Comparison of ENCODE assay signal across 8 mouse cellular contexts in the genomic region with DNA sequence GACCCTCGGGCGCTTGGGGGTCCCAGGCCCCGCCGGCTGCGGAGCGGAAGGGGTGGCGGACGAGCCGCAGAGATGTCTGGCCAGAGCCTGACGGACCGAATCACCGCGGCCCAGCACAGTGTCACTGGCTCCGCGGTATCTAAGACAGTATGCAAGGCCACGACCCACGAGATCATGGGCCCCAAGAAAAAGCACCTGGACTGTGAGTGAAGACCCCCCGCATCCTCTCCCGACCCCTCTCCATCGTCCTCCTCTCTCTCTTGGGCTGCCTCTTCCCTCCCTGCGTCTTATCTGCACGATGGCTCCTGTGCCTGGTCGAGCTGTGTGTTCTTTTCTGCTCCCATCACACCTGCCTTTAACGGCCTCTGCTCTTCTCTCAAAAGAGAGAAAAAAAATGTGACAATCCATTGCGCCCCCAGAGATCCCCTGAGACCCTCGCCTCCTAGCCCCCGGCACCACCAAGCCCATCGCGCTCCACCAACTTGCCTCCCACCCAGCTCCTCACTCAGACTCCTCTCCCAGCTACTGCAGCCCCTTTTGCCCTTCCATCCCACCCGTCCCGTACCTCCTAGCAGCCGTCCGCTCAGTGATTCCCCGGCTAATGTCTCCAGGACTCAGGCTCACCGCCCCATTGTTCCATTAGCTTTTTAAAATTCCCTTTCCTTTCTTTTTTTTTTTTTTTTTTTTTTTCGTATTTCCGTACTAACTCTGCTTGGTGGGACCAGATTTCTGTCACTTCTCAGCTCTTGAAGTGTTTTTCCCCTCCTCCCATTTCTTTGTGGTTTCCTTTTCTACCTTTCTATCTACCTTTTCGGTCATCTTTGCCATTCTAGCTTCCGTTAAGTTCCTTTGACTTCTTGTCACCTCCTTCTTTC. TPM values are rescaled to one million over a fixed set of nuclear protein-coding genes. Genes with fewer than 3 reads are reported as not detected.
DNase-seq lines count a peak whose midpoint lies in the region; ATAC-seq lines count a peak whose summit lies in the region.

No protein-coding gene starts in this region.

- H3K4me3 ChIP-seq in embryonic facial prominence, embryonic 14.5 days (ENCODE audit: low read depth, low read length): peak overlapping the region; percentile 96
- H3K4me3 ChIP-seq in heart, embryonic 16.5 days (ENCODE audit: low read length): peak overlapping the region; percentile 93

- no peaks in the 10 kb centered on the region for H3K9me3 ChIP-seq in embryonic facial prominence, embryonic 14.5 days (ENCODE audit: control insufficient read depth, low read length)
- no peaks in the 10 kb centered on the region for H3K9me3 ChIP-seq in heart, embryonic 16.5 days (replicated peaks; ENCODE audit: control insufficient read depth, low read length)

- H3K4me1 ChIP-seq in embryonic facial prominence, embryonic 14.5 days (ENCODE audit: control insufficient read depth, insufficient read depth, low read length): peaks cover 16% of the 10 kb centered on the region
- H3K4me1 ChIP-seq in heart, embryonic 16.5 days (ENCODE audit: control insufficient read depth, insufficient read depth, low read length): peaks cover 17% of the 10 kb centered on the region

- peak overlapping the region; percentile 99 for H3K27ac ChIP-seq in embryonic facial prominence, embryonic 14.5 days (replicated peaks; ENCODE audit: low read depth, low read length)
- H3K27ac ChIP-seq in heart, embryonic 16.5 days (ENCODE audit: low read length): peak overlapping the region; percentile 100

- H3K36me3 ChIP-seq in embryonic facial prominence, embryonic 14.5 days (ENCODE audit: control insufficient read depth, insufficient read depth, low read length): no peaks in the 10 kb centered on the region
- no peaks in the 10 kb centered on the region for H3K36me3 ChIP-seq in heart, embryonic 16.5 days (ENCODE audit: control insufficient read depth, insufficient read depth)

- peak overlapping the region; percentile 89 for H3K4me2 ChIP-seq in embryonic facial prominence, embryonic 14.5 days (ENCODE audit: low read depth, low read length)
- peak overlapping the region; percentile 78 for H3K4me2 ChIP-seq in heart, embryonic 16.5 days (ENCODE audit: low read depth, low read length)

- peak overlapping the region; percentile 99 for H3K9ac ChIP-seq in embryonic facial prominence, embryonic 14.5 days (ENCODE audit: low read depth, low read length)
- peak overlapping the region; percentile 100 for H3K9ac ChIP-seq in heart, embryonic 16.5 days (ENCODE audit: low read length)

- no peaks in the 10 kb centered on the region for H3K27me3 ChIP-seq in embryonic facial prominence, embryonic 14.5 days (replicated peaks; ENCODE audit: control insufficient read depth, insufficient read depth, low read length)
- no peaks in the 10 kb centered on the region for H3K27me3 ChIP-seq in heart, embryonic 16.5 days (ENCODE audit: control insufficient read depth, insufficient read depth, low read length)

- peak; percentile 72 for DNase-seq in CD4-positive helper T cell, adult 2 months (ENCODE audit: low read depth, low spot score)
- DNase-seq in T-cell, adult 2 months (ENCODE audit: low spot score): peak; percentile 13
- no peak for DNase-seq in embryonic facial prominence, embryonic 14.5 days (ENCODE audit: low spot score)
- peak; percentile 24 to 39 for DNase-seq in layer of hippocampus, postnatal 14 days (ENCODE audit: low spot score in 2 of 2)
- peak; percentile 31 for DNase-seq in right cerebral cortex, postnatal 25 days

- peak; percentile 55 for ATAC-seq in embryonic facial prominence, embryonic 14.5 days (ENCODE audit: low read depth)
- no peak; the same call in 1 of the 2 replicates for ATAC-seq in heart, embryonic 16.5 days (replicated peaks; ENCODE audit: extremely low read depth, insufficient read depth, low FRiP score)
- 0 out of 2 replicates have a peak, but pooled peaks have one; percentile 2 for ATAC-seq in megakaryocyte, adult 5-6 weeks (ENCODE audit: poor library complexity, severe bottlenecking)
- no peak for ATAC-seq in granulocyte monocyte progenitor cell, adult 5-6 weeks (replicated peaks; ENCODE audit: poor library complexity, severe bottlenecking)

- WGBS in embryonic facial prominence, embryonic 14.5 days: under 1% methylated on average over 22 of the region's 39 CpGs
- WGBS in heart, embryonic 16.5 days: under 1% methylated on average over 30 of the region's 39 CpGs

RNA-seq across cellular contexts. Expression of a gene that starts 0.7 kb away (rescaled TPM):
- 59.0 and 60.0 TPM in 2 replicates for polyA plus RNA-seq in embryonic facial prominence, embryonic 14.5 days (2014; fragmentation: Nextera tagmentation; extraction: Ambion mirVana)
- polyA plus RNA-seq in heart, embryonic 16.5 days (2015; fragmentation: Nextera tagmentation; extraction: Ambion mirVana): 26.9 and 27.5 TPM in 2 replicates
- total RNA-seq in layer of hippocampus, postnatal 14 days (2021): 100 to 1,000 TPM; 166 to 172 TPM
- 253 and 272 TPM in 2 replicates for total RNA-seq in megakaryocyte, adult 5-6 weeks (2015)
- 252 and 280 TPM in 2 replicates for total RNA-seq in megakaryocyte, adult 5-6 weeks (2017)
- 65.0 and 96.3 TPM in 2 replicates for total RNA-seq in granulocyte monocyte progenitor cell, adult 5-6 weeks (2014; fragmentation: Nextera tagmentation)
- 86.8 and 90.4 TPM in 2 replicates for total RNA-seq in granulocyte monocyte progenitor cell, adult 5-6 weeks (2017)

Comparison
In these comparisons a context has a peak if more than half of its experiments do, and no peak if none do; other contexts are left out.
1. ATAC-seq: peak in embryonic facial prominence, embryonic 14.5 days (single experiment) and megakaryocyte, adult 5-6 weeks (single experiment); none in heart, embryonic 16.5 days (single experiment) and granulocyte monocyte progenitor cell, adult 5-6 weeks (single experiment).